Mouse (Mus musculus) forebrain, embryonic 13.5 days (tissue): ENCODE results near the gene Nrip1. TPM values are rescaled to one million over a fixed set of nuclear protein-coding genes. Genes with fewer than 3 reads are reported as not detected.

Source experiments
- ATAC-seq: fragments of 200-750 bp; cut with Nextera tagmentation; 2 replicates; pipeline ENCODE4 v1.8.0; 2017
- H3K27ac ChIP-seq: fragments of 300-500 bp; sonication (generic); 2 replicates; pipeline ENCODE4 v1.5.1; 2015; ENCODE audit warnings: inconsistent platforms, mild to moderate bottlenecking, moderate library complexity
- H3K27me3 ChIP-seq: fragments of 300-500 bp; sonication (generic); 2 replicates; pipeline ENCODE4 v1.6.1; 2015; ENCODE audit warnings: mild to moderate bottlenecking, inconsistent platforms
- H3K36me3 ChIP-seq: fragments of 300-500 bp; sonication (generic); 2 replicates; pipeline ENCODE4 v1.6.1; 2015; ENCODE audit warnings: mild to moderate bottlenecking, inconsistent platforms; ENCODE audit not compliant: poor library complexity, severe bottlenecking
- H3K4me1 ChIP-seq: fragments of 300-500 bp; sonication (generic); 2 replicates; pipeline ENCODE4 v1.6.1; 2015; ENCODE audit warnings: inconsistent platforms
- H3K4me2 ChIP-seq: fragments of 300-500 bp; sonication (generic); 2 replicates; pipeline ENCODE4 v1.6.1; 2015; ENCODE audit warnings: inconsistent platforms, mild to moderate bottlenecking, moderate library complexity
- H3K4me3 ChIP-seq: fragments of 300-500 bp; sonication (generic); 2 replicates; pipeline ENCODE4 v1.5.1; 2015; ENCODE audit warnings: mild to moderate bottlenecking, inconsistent platforms
- H3K9ac ChIP-seq: fragments of 300-500 bp; sonication (generic); 2 replicates; pipeline ENCODE4 v1.6.1; 2015; ENCODE audit warnings: mild to moderate bottlenecking, inconsistent platforms
- H3K9me3 ChIP-seq: fragments of 300-500 bp; sonication (generic); replicated peaks from 2 replicates; pipeline ENCODE4 v1.6.1; 2016; ENCODE audit warnings: inconsistent platforms
- WGBS: fragments of 180-500 bp; shearing (Covaris S2); methylation state at CpG from one replicate; pipeline ENCODE4 v1.1.7; 2015; 5-methylcytosine and 5-hydroxymethylcytosine counted together
- polyA plus RNA-seq: library from polyadenylated mRNA; unstranded; fragments of >200 nt; fragmentation: Nextera tagmentation; extraction: Ambion mirVana; gene quantifications from 2 replicates; pipeline ENCODE4 v1.2.1, GENCODE M21; 2015

Nrip1 gene
- polyA plus RNA-seq, 1 experiment from 2014 or later, result 25.3 TPM

- H3K27ac ChIP-seq, result no peak overlapping the region
These were observed 2.7 kb downstream of the Nrip1 start for GRCm38 (mm10) chr16:76370716-76371613.

GRCm38 (mm10) chr16:76370041-76370715 lies 3.4 kb downstream of the Nrip1 start:
- no peak for ATAC-seq
- 0 out of 2 replicates have a peak overlapping the region, but pooled peaks have one; percentile 77 for H3K4me3 ChIP-seq
- H3K4me1 ChIP-seq, result peaks cover 28% of the 10 kb centered on the region
- no peaks in the 10 kb centered on the region for H3K27me3 ChIP-seq
- H3K9ac ChIP-seq, result no peak overlapping the region
- H3K27ac ChIP-seq, result no peak overlapping the region
- H3K36me3 ChIP-seq, result no peaks in the 10 kb centered on the region
- H3K4me2 ChIP-seq, result peak overlapping the region; percentile 72
- H3K9me3 ChIP-seq, result no peaks in the 10 kb centered on the region
- 43% methylated on average over 6 of the region's 6 CpGs for WGBS

More at GRCm38 (mm10) chr16:76370716-76371613, 2.7 kb downstream of the Nrip1 start:
- H3K4me1 ChIP-seq, result peaks cover 26% of the 10 kb centered on the region
- peak overlapping the region; percentile 72 for H3K4me2 ChIP-seq
- H3K9me3 ChIP-seq, result no peaks in the 10 kb centered on the region
- no peaks in the 10 kb centered on the region for H3K36me3 ChIP-seq
- WGBS, result 46% methylated on average over 12 of the region's 12 CpGs
- H3K9ac ChIP-seq, result peak overlapping the region; percentile 91
- H3K27me3 ChIP-seq, result no peaks in the 10 kb centered on the region
- ATAC-seq, result no peak
- H3K4me3 ChIP-seq, result peak overlapping the region; percentile 77

DNA sequence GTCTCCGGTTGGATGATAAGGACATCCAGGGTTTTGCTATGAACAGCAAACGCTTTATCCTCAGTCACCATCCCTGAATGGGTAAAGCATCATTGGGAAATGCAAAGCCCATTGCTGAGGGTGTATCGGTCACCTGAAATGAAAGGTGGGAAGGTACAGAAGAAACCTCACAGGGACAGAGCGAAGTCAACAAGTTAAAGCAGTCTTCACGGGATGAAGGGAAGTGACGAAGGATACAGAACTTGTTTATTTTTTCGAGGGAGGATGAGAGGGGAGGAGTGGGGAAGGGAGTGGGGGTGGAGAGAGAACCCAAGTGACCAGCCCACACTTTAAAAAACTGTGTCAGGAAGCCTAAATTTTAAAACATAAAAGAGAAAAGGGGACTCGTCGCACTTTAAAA lies 4.4 kb downstream of the Nrip1 start:
- no peak for ATAC-seq
- H3K27me3 ChIP-seq, result no peaks in the 10 kb centered on the region
- no peak overlapping the region for H3K4me3 ChIP-seq
- H3K9me3 ChIP-seq, result no peaks in the 10 kb centered on the region
- H3K4me1 ChIP-seq, result peaks cover 30% of the 10 kb centered on the region
- H3K27ac ChIP-seq, result no peak overlapping the region
- 95% methylated on average over 9 of the region's 9 CpGs for WGBS
- H3K36me3 ChIP-seq, result no peaks in the 10 kb centered on the region
- H3K4me2 ChIP-seq, result no peak overlapping the region
- H3K9ac ChIP-seq, result no peak overlapping the region

DNA sequence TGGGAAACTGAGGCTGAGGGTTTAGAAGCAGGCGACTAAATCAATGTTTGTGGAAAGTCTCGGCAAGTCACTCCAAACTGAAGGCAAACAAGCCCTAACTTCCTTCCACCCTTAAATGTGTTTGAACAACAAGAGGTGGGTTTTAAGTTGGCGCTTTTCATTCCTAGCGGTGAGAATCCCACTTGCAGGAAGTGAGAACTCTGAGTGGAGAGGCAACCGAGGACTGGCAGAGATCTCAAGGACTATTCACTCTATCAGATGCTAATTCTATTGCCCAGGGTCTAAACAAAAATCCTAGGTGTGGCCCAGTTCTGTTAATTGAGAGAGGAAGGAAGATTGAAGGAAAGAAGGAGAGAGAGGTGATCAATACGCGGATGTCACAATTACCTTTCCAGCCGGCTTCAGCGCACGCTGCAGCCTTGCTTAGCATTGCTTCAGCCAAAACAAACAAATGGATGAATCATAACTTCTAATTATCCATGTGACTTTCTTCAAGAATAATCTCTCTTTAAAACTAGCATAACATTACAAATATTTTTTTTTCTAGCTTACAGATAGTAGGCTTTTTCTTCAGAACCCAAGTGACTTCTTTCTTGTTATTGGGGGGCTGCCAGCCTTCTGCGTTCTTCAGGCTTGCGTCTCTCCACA lies 6.2 kb downstream of the Nrip1 start:
- Histone ChIP-seq H3K4me2 (no peak overlapping the region), H3K27ac (no peak overlapping the region), H3K9me3 (no peaks in the 10 kb centered on the region), H3K4me3 (no peak overlapping the region), H3K36me3 (no peaks in the 10 kb centered on the region), H3K27me3 (no peaks in the 10 kb centered on the region), H3K9ac (no peak overlapping the region), H3K4me1 (peaks cover 25% of the 10 kb centered on the region)
- no peak for ATAC-seq
- WGBS, result 94% methylated on average over 12 of the region's 12 CpGs

GRCm38 (mm10) chr16:76365790-76366406 lies 7.7 kb downstream of the Nrip1 start:
- Histone ChIP-seq H3K36me3 (no peaks in the 10 kb centered on the region), H3K4me1 (peaks cover 16% of the 10 kb centered on the region), H3K27ac (no peak overlapping the region), H3K9ac (no peak overlapping the region), H3K4me2 (no peak overlapping the region), H3K27me3 (no peaks in the 10 kb centered on the region), H3K4me3 (no peak overlapping the region), H3K9me3 (no peaks in the 10 kb centered on the region)
- WGBS, result 79% methylated on average over 17 of the region's 17 CpGs
- ATAC-seq, result no peak

DNA sequence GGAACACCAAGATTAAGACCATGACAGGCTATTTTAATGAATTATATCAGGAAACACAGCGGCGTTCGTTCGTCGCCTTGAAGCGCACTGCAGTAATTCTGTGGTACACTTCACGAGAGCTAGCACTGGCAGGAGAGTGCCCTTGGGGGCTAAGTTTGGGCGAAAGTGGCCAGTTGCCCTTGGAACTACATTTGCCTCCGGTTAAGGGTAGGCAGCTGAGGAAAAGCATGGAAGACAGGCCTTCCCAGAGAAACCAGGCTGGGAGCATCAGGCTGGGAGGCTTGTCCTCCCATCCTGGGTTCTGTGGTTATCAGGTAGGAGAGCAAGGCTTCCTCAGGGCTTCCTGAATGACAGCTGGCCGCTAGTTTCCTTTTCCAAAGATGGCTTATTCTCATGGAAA lies 8.4 kb downstream of the Nrip1 start:
- no peaks in the 10 kb centered on the region for H3K36me3 ChIP-seq
- H3K9me3 ChIP-seq, result no peaks in the 10 kb centered on the region
- no peak for ATAC-seq
- no peak overlapping the region for H3K4me3 ChIP-seq
- no peaks in the 10 kb centered on the region for H3K27me3 ChIP-seq
- H3K9ac ChIP-seq, result no peak overlapping the region
- no peak overlapping the region for H3K27ac ChIP-seq
- whole genome bisulfite sequencing, result 84% methylated on average over 10 of the region's 10 CpGs
- H3K4me1 ChIP-seq, result peaks cover 9% of the 10 kb centered on the region
- H3K4me2 ChIP-seq, result no peak overlapping the region

- Histone ChIP-seq H3K4me3 (no peak overlapping the region), H3K27me3 (no peaks in the 10 kb centered on the region), H3K9ac (no peak overlapping the region), H3K36me3 (no peaks in the 10 kb centered on the region), H3K27ac (no peak overlapping the region), H3K4me2 (no peak overlapping the region), H3K4me1 (peaks cover 5% of the 10 kb centered on the region), H3K9me3 (no peaks in the 10 kb centered on the region)
- 95% methylated on average over 3 of the region's 3 CpGs for WGBS
- ATAC-seq, result no peak
These were observed 10.0 kb downstream of the Nrip1 start for GRCm38 (mm10) chr16:76363641-76364040.

- no peaks in the 10 kb centered on the region for H3K27me3 ChIP-seq
- ATAC-seq, result no peak
- H3K4me2 ChIP-seq, result no peak overlapping the region
- peaks cover 12% of the 10 kb centered on the region for H3K4me1 ChIP-seq
- no peak overlapping the region for H3K9ac ChIP-seq
- no peaks in the 10 kb centered on the region for H3K36me3 ChIP-seq
- 96% methylated on average over 12 of the region's 12 CpGs for WGBS
- no peak overlapping the region for H3K27ac ChIP-seq
- H3K9me3 ChIP-seq, result no peaks in the 10 kb centered on the region
- no peak overlapping the region for H3K4me3 ChIP-seq
These were observed 10.6 kb downstream of the Nrip1 start for GRCm38 (mm10) chr16:76362982-76363381.

DNA sequence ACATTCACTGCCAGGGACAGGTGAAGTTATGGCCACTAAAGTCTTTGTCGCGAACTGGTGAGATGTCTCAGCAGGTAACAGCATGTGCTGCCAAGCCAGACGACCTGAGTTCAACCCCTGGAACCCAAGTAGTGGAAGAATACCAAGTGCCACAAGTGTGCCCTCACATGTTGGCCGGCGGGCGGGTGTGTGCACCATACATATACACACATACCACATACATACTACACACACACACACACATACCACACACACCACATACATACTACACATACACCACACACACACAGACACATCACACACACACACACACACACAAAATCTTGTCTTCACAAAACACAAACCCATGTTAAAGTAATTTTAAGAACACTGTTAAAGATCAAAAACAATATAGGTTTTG lies 13.2 kb downstream of the Nrip1 start:
- Histone ChIP-seq H3K9me3 (no peaks in the 10 kb centered on the region), H3K9ac (no peak overlapping the region), H3K4me2 (no peak overlapping the region), H3K36me3 (no peaks in the 10 kb centered on the region), H3K27ac (no peak overlapping the region), H3K4me1 (peaks cover 16% of the 10 kb centered on the region), H3K4me3 (no peak overlapping the region), H3K27me3 (no peaks in the 10 kb centered on the region)
- WGBS, result 92% methylated on average over 6 of the region's 6 CpGs
- no peak for ATAC-seq

DNA sequence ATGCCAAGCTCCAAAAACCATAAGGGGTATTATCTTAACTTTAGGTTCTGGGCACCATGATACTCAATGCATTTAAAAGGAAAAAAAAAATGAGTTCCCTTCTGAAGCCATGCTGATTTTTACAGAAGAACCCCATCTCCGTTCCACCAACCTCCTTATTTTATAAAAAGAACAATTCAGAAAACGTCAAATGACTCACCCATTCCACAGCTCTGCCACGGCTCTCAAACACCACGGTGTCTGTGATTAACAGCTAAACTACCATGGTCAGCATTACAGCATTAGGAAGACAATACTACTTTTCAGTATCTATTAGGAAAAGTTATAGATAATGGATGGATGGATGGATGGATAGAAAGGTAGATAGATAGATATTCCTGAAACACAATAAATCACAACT lies 14.9 kb downstream of the Nrip1 start:
- no peak overlapping the region for H3K4me2 ChIP-seq
- WGBS, result 61% methylated on average over 4 of the region's 4 CpGs
- H3K4me1 ChIP-seq, result peaks cover 13% of the 10 kb centered on the region
- H3K27ac ChIP-seq, result no peak overlapping the region
- ATAC-seq, result no peak
- no peaks in the 10 kb centered on the region for H3K36me3 ChIP-seq
- H3K4me3 ChIP-seq, result no peak overlapping the region
- H3K27me3 ChIP-seq, result no peaks in the 10 kb centered on the region
- H3K9me3 ChIP-seq, result no peaks in the 10 kb centered on the region
- H3K9ac ChIP-seq, result no peak overlapping the region

GRCm38 (mm10) chr16:76358128-76358748 lies 15.4 kb downstream of the Nrip1 start:
- no peak overlapping the region for H3K9ac ChIP-seq
- peaks cover 13% of the 10 kb centered on the region for H3K4me1 ChIP-seq
- H3K4me2 ChIP-seq, result no peak overlapping the region
- 74% methylated on average over 18 of the region's 18 CpGs for WGBS
- no peak overlapping the region for H3K4me3 ChIP-seq
- no peaks in the 10 kb centered on the region for H3K27me3 ChIP-seq
- no peak overlapping the region for H3K27ac ChIP-seq
- H3K36me3 ChIP-seq, result no peaks in the 10 kb centered on the region
- 0 out of 2 replicates have a peak, but pooled peaks have one; percentile 36 for ATAC-seq
- no peaks in the 10 kb centered on the region for H3K9me3 ChIP-seq
